Mouse (Mus musculus): ENCODE measurements around the gene Nudt16l1. TPM values are rescaled to one million over a fixed set of nuclear protein-coding genes. Genes with fewer than 3 reads are reported as not detected.

The Nudt16l1 gene
- 10 to 100 TPM; 11.2 to 18.2 TPM for total RNA-seq (2021)
- long read RNA-seq, experiment 1, transcript Nudt16l1-205 (3 exons, 1,618 nt), result major isoform, 24 of 25 reads
- long read RNA-seq, experiment 1, partial matches to known transcripts, result 0 of 25 reads
- long read RNA-seq, experiment 1, other reads (novel, unspliced or antisense), result 0 of 25 reads
- long read RNA-seq, experiment 2, transcript Nudt16l1-205 (3 exons, 1,618 nt), result major isoform, 37 of 41 reads
- long read RNA-seq, experiment 2, partial matches to known transcripts, result 0 of 41 reads
- long read RNA-seq, experiment 2, other reads (novel, unspliced or antisense), result 3 of 41 reads

- no peak for DNase-seq
These were observed at the start of gene Nudt16l1 for GRCm38 (mm10) chr16:4938461-4938860. Gene Nudt16l1 (plus strand): TSS chr16:4938761.

- DNase-seq, result no peak
These were observed 48.3 kb upstream of the Nudt16l1 start for GRCm38 (mm10) chr16:4890201-4890709.

DNA sequence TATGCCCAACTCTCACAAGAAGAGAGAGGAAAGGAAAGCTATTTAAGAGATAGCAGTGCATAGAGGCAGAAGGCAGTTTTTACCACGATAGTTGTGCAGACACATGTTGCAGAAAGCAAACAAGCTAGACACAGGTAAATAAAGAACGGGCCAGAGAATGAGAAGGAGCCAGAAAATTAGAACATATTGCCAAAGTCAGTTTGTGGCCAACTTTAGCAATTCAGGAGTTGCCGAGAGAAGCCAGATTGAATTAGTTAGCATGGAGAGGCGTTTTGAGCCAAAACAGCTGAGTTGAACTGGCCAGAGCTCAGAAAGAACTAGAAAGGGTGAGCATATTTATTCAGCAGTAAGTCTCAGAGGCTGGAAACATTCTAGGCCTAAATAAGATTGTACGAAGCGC is 46.4 kb upstream of the Nudt16l1 start:
- DNase-seq, result no peak

GRCm38 (mm10) chr16:4894201-4894908 is 44.2 kb upstream of the Nudt16l1 start:
- no peak for DNase-seq

DNA sequence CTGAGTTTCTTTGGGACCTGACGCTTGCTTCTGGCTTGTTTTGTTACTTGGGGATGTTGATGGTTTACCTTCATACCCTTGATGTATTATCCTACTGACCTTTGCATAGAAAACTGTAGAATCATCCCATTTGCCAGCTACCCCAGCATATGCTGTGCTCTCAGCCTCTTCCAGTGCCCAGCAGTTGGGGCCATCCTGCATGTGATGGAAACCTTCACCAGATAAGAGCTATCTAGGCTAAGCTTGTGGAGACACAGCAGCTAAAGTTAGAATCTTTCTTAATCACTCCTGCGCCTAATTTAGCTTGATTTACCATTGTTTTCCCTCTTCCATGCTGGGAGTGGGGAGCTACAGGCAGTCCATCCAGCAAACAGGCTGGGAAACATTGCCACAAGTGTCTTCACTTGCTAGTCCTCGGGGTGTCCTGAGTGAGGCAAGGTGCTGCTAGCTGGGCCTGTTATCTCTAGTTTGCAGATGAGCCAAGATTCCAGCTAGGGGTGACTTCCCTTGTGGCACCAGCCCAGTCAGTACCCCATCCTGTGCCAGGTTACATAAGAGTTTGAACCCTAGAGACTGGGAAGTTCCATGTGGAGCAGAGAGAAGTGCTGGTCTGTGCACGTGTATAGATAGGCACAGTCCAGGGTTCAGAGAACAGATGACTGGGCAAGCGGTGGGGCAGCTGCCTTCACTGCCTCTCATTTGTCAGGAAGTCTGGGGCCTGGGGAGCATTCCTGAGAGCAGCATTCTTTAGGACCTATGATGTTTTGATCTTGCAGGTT is 42.1 kb upstream of the Nudt16l1 start:
- peak; percentile 69 for DNase-seq

DNA sequence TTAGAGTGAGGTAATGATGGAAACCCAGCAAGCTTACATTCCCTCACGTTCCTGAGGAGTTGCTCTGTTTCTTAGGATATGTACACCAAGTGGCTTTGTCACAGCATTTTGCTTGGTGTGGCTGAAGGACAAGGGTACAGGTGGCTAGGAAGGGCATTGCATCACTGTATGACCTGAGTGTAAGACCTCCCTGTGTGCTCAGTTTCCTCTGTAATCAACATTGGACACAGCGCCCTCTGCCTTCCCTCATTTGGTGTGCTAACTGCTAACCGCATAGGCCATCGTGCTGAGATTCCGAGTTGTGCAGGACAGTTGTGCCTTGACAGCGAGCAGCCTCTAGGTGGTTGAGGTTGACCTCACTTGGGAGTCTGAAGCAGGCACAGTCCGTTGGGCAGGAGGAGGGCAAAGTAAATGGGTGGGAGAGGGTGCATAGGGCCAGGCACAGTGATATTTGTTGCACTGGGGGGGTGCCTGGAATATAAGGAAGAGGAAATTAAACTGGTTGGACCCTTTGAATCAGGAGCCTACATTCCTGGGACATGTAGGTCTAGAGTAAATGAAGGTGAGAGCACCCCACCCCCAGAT is 41.3 kb upstream of the Nudt16l1 start:
- DNase-seq, result no peak

- DNase-seq, result no peak
These were observed 39.7 kb upstream of the Nudt16l1 start for GRCm38 (mm10) chr16:4898881-4899280.

GRCm38 (mm10) chr16:4899711-4900110 is 38.9 kb upstream of the Nudt16l1 start:
- DNase-seq, result no peak

- no peak for DNase-seq
These were observed 37.4 kb upstream of the Nudt16l1 start for GRCm38 (mm10) chr16:4901167-4901566.

GRCm38 (mm10) chr16:4902390-4902789 is 36.2 kb upstream of the Nudt16l1 start:
- DNase-seq, result no peak

DNA sequence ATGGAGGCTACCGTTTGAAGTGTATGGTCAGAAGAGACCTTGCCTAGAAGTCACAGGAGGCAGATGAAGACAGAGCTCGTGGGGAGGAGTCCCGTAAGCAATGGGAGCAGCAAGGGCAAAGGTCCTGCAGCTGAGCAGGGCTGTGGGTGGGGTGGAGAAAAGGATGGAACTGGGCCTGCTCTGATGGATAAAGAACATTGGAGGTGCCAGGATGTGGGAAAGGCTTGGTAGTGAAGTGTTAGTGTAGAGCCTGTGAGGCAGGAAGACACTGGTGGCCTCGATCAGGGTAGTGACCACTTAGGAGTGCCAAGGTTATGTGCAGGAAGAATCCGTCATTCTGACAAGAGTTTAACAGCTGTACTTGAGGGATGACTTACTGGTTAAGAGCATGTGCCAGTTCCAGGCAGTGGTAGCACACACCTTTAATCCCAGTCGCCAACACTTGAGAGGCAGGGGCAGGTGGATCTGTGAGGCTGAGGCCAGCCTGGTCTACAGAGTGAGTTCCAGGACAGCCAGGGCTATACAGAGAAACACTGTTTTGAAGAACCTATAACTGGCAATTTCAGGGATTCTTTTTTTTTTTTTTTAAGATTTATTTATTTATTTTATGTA is 35.0 kb upstream of the Nudt16l1 start:
- peak; percentile 50 for DNase-seq

DNA sequence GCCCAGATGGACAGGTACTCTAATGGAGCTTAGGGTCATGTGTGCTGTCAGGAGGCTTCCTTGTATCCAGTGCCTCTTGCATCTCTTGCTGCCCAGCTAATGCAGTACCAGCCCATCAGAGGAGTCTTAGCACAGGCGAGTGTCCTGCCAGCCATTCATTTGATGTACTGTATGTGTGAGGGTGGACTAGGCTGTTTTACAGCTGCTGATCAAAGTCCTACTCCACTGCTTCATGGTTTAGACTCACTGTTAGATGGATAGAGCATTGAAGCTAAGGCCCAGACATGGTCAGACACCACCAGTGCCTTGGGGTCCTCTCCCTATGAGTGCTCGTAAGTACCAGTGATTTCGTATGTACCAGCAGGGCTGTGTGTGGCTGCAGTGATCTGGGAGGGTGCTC is 33.7 kb upstream of the Nudt16l1 start:
- DNase-seq, result no peak

DNA sequence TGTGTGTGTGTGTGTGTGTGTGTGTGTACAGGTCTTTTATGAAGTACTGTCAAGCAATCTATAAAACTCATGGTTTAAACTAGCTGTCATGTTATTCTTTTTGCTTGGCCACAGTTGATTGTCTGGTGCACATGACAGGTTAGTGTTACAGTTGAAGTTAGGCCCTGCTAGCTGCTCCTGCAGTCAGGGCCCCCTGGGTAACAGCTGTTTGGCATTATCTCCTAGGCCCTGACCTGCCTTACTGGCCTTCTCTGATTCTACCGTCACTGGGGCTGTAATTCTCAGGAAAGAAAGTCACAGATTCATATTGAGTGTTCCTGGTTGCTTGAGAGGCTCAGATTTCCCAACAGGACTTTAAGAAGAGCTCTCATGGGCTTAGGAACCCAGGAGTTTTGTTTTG is 33.0 kb upstream of the Nudt16l1 start:
- no peak for DNase-seq

DNA sequence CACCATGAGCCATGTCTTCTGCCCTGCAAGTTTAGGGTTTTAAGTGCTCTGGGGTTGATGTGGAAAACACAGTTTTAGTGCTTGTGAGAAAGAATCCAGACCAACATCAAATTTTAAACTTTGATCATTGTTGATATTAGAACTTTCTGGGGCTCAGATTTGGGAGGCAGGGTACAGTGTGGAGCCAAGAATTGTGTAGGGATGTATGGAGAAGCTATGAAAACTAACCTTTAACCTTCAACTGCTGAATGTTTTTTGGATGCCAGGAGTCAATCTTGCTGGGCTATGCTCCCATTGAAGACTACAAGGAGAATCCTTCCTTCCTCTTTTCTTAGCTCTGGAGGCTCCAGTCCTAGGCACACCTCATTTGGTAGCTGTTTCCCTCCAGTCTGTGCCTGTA is 32.0 kb upstream of the Nudt16l1 start:
- no peak for DNase-seq

DNA sequence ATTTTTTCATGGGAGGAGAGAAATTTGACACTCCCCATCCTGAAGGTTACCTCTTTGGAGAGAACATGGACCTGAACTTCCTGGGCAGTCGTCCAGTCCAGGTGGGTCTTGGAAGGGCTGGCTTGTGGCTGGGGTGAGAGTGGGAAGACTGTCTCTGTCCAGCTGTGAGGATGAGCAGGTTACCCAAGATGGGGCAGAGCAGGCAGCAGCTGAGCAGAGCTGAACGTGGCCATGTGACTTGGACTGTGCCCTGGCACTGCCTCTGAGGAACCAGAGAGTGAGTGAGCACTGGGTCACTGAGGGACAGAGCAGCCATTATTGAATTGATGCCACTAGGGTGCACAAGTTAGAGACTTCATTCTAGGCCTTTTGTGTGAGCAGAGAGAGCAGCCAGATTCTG is 31.2 kb upstream of the Nudt16l1 start:
- DNase-seq, result no peak

GRCm38 (mm10) chr16:4907972-4908371 is 30.6 kb upstream of the Nudt16l1 start:
- DNase-seq, result no peak

DNA sequence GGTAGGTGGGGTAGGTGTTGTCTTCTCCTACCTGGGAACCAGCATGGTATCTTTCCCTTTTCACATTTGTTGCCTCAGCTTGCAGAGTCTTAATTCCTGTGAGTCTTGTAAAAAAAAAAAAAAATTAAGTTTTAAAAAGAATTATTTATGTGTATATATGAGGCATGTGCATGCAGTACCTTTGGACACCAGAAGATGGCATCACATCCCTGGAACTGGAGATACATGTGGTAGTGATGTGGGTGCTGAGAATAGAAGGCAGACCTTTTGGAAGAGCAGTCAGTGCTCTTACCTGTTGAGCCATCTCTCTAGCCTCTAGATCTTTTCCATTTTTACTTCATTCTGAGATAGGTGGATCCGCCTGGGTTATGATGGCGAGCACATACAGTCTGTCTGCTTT is 28.8 kb upstream of the Nudt16l1 start:
- no peak for DNase-seq

- DNase-seq, result no peak
These were observed 27.8 kb upstream of the Nudt16l1 start for GRCm38 (mm10) chr16:4910758-4911157.

DNA sequence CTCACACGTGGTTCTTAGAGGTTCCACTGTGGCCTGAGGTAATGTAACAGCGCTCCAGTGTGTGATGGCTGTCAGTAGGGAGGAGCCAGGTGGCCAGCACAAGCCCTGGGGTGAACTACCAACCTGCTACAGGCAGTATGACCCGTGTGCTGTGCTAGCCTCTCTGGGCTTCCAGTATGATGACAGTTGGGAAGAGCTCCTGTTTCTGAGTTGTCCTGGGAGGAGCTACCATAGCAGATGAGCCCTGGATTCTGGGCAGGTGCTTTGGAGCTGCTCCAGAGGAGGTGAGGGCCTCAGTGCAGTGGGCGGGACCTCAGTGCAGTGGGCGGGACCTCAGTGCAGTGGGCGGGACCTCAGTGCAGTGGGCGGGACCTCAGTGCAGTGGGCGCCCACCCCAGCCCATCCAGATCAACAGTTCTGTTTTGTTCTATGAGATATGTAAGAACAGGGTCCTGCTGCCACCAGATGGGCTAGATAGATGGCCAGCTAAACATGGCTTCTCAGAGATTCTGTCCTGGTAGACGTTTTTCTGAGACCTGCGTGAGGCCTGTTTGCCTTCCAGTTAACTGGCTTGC is 26.4 kb upstream of the Nudt16l1 start:
- no peak for DNase-seq

GRCm38 (mm10) chr16:4912907-4913782 is 25.4 kb upstream of the Nudt16l1 start:
- DNase-seq, result no peak

Measured in gastrocnemius, postnatal 25 days (tissue).